ENCODE assay signal across 25 mouse cellular contexts in the genomic region with DNA sequence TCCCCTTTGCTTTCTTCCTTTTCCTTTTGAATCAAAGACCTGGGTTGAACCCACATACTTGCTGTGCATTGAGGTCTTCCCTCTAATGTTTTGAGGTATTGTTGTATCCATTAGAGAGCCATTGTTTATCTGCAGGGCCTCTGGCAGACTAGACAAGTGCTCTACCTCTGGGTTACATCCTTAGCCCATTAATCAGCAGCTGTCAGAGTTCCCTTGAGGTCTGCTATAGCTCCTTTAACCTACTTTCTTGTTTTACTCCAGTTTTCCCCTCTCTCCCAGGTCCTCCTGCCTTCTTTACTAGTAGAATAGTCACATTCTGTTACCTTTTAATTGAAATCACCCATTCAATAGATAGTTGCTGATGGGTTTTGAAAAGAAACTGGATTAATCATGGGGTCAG.
A peak's percentile ranks its signal among the peaks of the same experiment; 100 is the strongest.
DNase-seq lines count a peak whose midpoint lies in the region; ATAC-seq lines count a peak whose summit lies in the region.
"Had no signal": no experiment of that assay in that cellular context is flagged by ENCODE, and none has a peak within 500 bp of the region (broad histone marks: within the 10 kb centered on the region; RNA-seq: fewer than 3 reads in every experiment).

No protein-coding gene starts in this region.

- H3K4me3 ChIP-seq in heart, embryonic 14.5 days (ENCODE audit: control insufficient read depth in 1 of 2, insufficient read depth in 1 of 2, low read depth in 1 of 2, low read length in 2 of 2) = no peak overlapping the region
- H3K4me3 ChIP-seq in hindbrain, embryonic 11.5 days (ENCODE audit: low read depth, low read length) = no peak overlapping the region
- no peak overlapping the region for H3K4me3 ChIP-seq in hindbrain, embryonic 14.5 days (replicated peaks; ENCODE audit: low read length)
- H3K4me3 ChIP-seq: forebrain, embryonic 13.5 days; liver, embryonic 12.5 days; megakaryocyte, embryonic 14.5 days; midbrain, embryonic 13.5 days; neural tube, embryonic 15.5 days; stomach, embryonic 15.5 days had no signal

- H3K27me3 ChIP-seq in heart, embryonic 14.5 days (ENCODE audit: control insufficient read depth, insufficient read depth, low read length) = no peaks in the 10 kb centered on the region
- H3K27me3 ChIP-seq in hindbrain, embryonic 11.5 days (ENCODE audit: control insufficient read depth, insufficient read depth, low read length) = no peaks in the 10 kb centered on the region
- H3K27me3 ChIP-seq in hindbrain, embryonic 14.5 days (ENCODE audit: control insufficient read depth, insufficient read depth, low read length) = no peaks in the 10 kb centered on the region
- H3K27me3 ChIP-seq: CH12.LX; neural tube, embryonic 15.5 days; stomach, embryonic 15.5 days had no signal

- H3K9ac ChIP-seq in heart, embryonic 14.5 days (ENCODE audit: low read length) = no peak overlapping the region
- H3K9ac ChIP-seq in hindbrain, embryonic 11.5 days (ENCODE audit: low read depth, low read length) = no peak overlapping the region
- H3K9ac ChIP-seq in hindbrain, embryonic 14.5 days = no peak overlapping the region
- H3K9ac ChIP-seq: forebrain, embryonic 13.5 days; liver, embryonic 12.5 days; liver, postnatal 0 days; midbrain, embryonic 13.5 days; neural tube, embryonic 15.5 days; stomach, embryonic 15.5 days had no signal

- ATAC-seq in heart, embryonic 14.5 days (ENCODE audit: insufficient number of reproducible peaks, insufficient read depth, low FRiP score, low read depth) = no peak
- ATAC-seq in hindbrain, embryonic 11.5 days (ENCODE audit: low FRiP score) = no peak
- no peak for ATAC-seq in hindbrain, embryonic 14.5 days (ENCODE audit: low FRiP score)
- ATAC-seq: forebrain, embryonic 13.5 days; intestine, embryonic 16.5 days; liver, embryonic 12.5 days; liver, postnatal 0 days; lung, postnatal 0 days; midbrain, embryonic 13.5 days had no signal

- no peak for DNase-seq in heart, postnatal 10 days
- no peak for DNase-seq in hindbrain, embryonic 11.5 days (ENCODE audit: low spot score)
- DNase-seq in hindbrain, embryonic 14.5 days (ENCODE audit: low spot score) = no peak
- DNase-seq in adipocyte (ENCODE audit: low spot score) = peak; percentile 63
- DNase-seq in spleen, postnatal 36 days (ENCODE audit: low spot score in 2 of 2) = no peak
- DNase-seq: cerebellum, adult 11 months; cerebellum, adult 9-10 months; cerebellum, postnatal 36 days; layer of hippocampus, postnatal 36 days; left cerebral cortex, postnatal 4 days; liver, postnatal 0 days; retina, postnatal 1 day; right cerebral cortex, postnatal 14 days had no signal

- H3K36me3 ChIP-seq in heart, embryonic 14.5 days (ENCODE audit: control insufficient read depth, insufficient read depth, low read length) = no peaks in the 10 kb centered on the region; the same call in 1 of the 2 replicates
- no peaks in the 10 kb centered on the region for H3K36me3 ChIP-seq in hindbrain, embryonic 11.5 days (ENCODE audit: control insufficient read depth, insufficient read depth, low read length)
- no peaks in the 10 kb centered on the region for H3K36me3 ChIP-seq in hindbrain, embryonic 14.5 days (replicated peaks; ENCODE audit: control insufficient read depth, insufficient read depth)
- H3K36me3 ChIP-seq: G1E; liver, embryonic 12.5 days; midbrain, embryonic 13.5 days; neural tube, embryonic 15.5 days; stomach, embryonic 15.5 days had no signal

- H3K4me2 ChIP-seq in heart, embryonic 14.5 days (ENCODE audit: low read length) = no peak overlapping the region
- no peak overlapping the region for H3K4me2 ChIP-seq in hindbrain, embryonic 11.5 days (replicated peaks; ENCODE audit: low read depth, low read length)
- H3K4me2 ChIP-seq in hindbrain, embryonic 14.5 days (replicated peaks) = no peak overlapping the region
- H3K4me2 ChIP-seq: forebrain, embryonic 13.5 days; liver, embryonic 12.5 days; midbrain, embryonic 13.5 days; neural tube, embryonic 15.5 days; stomach, embryonic 15.5 days had no signal

- H3K9me3 ChIP-seq in heart, embryonic 14.5 days (ENCODE audit: control insufficient read depth, low read length) = no peaks in the 10 kb centered on the region
- no peaks in the 10 kb centered on the region for H3K9me3 ChIP-seq in hindbrain, embryonic 11.5 days (ENCODE audit: control insufficient read depth, low read length)
- H3K9me3 ChIP-seq in hindbrain, embryonic 14.5 days (ENCODE audit: control insufficient read depth, low read length) = no peaks in the 10 kb centered on the region
- H3K9me3 ChIP-seq: forebrain, embryonic 13.5 days; liver, embryonic 12.5 days; megakaryocyte, embryonic 14.5 days; midbrain, embryonic 13.5 days; neural tube, embryonic 15.5 days; stomach, embryonic 15.5 days had no signal

- peak overlapping the region; percentile 37; a peak in 2 of 4 replicates for H3K27ac ChIP-seq in heart, embryonic 14.5 days (replicated peaks in 1 of 2; ENCODE audit: control insufficient read depth in 1 of 2, insufficient read depth in 1 of 2, low read depth in 2 of 2, low read length in 2 of 2)
- 0 out of 2 replicates have a peak overlapping the region, but pooled peaks have one; percentile 27 for H3K27ac ChIP-seq in hindbrain, embryonic 11.5 days (ENCODE audit: low read depth, low read length)
- H3K27ac ChIP-seq in hindbrain, embryonic 14.5 days = no peak overlapping the region
- H3K27ac ChIP-seq: forebrain, embryonic 13.5 days; kidney, postnatal 0 days; liver, embryonic 12.5 days; midbrain, embryonic 13.5 days; neural tube, embryonic 15.5 days; stomach, embryonic 15.5 days had no signal

- intact Hi-C loops in heart, postnatal 10 days (cut with DNase I) = no loop called here

- H3K4me1 ChIP-seq in heart, embryonic 14.5 days (ENCODE audit: control insufficient read depth in 2 of 2, insufficient read depth in 2 of 2, low read length in 2 of 2) = peaks cover 20 to 37% of the 10 kb centered on the region in 2 experiments
- peaks cover 6% of the 10 kb centered on the region for H3K4me1 ChIP-seq in hindbrain, embryonic 11.5 days (replicated peaks; ENCODE audit: control insufficient read depth, insufficient read depth, low read length)
- H3K4me1 ChIP-seq in hindbrain, embryonic 14.5 days (replicated peaks; ENCODE audit: control insufficient read depth, insufficient read depth, low read length) = peaks cover 3% of the 10 kb centered on the region; the same call in 1 of the 2 replicates
- H3K4me1 ChIP-seq: forebrain, embryonic 13.5 days; stomach, embryonic 15.5 days had no signal
